Mouse (Mus musculus) heart, postnatal 4 days (tissue): ENCODE data around the gene Zfp869. TPM values are rescaled to one million over a fixed set of nuclear protein-coding genes. Genes with fewer than 3 reads are reported as not detected.
"Not testable (repeated sequence)": the region's sequence is repeated elsewhere in the genome, so short reads cannot be mapped to it uniquely, and the experiment has no call there.

ENCODE experiments used
- DNase-seq: peaks from one replicate; pipeline ENCODE4 v3.0.0; 2021
- total RNA-seq, 2 experiments: library from RNA; stranded (reverse); gene quantifications; 2 replicates each; pipeline ENCODE4 v1.2.3; 2021

The Zfp869 gene
- 10 to 100 TPM; 16.2 to 17.3 TPM for total RNA-seq

DNA sequence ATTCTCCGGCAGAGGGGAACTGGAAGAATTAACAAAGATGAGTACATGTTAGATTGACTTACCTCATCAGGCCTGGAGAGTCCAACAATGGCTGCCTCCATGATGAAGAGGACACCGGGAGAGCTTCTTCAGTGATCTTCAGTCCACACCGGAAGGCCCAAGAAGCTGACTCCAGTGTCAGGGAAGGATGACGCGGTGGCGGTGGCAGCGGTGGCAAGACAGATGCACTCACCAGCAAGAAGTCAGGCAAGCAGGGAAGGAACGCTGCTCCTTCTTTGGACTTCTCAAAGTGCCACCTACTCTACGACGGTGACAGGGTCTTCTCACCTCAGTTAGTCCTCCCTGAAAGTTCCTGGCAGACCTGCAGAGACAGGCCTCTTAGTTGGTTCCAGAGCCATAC is at the start of gene Zfp869:
Gene Zfp869 (minus strand): TSS at position 101 of the 400 bp plus-strand sequence.
- not testable (repeated sequence) for DNase-seq

GRCm38 (mm10) chr8:69758316-69758715 is 47.8 kb upstream of the Zfp869 start:
- DNase-seq, result no peak

DNA sequence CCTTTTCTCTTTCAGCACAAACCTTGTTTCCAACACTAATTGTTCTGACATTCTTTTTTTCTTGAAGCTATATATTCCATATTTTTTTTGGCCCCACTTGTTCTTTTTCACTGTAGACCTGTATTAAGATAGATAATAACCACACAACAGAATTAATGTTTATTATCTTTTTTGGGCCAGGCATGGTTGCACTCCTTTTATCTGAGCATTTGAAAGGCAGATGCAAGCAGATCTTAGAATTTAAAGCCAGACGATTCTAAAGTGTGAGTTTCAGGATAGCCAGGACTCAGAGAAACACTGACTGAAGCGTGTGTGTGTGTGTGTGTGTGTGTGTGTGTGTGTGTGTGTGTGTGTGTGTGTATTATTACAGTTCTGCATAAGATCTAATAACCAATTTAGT is 41.9 kb upstream of the Zfp869 start:
- no peak for DNase-seq

- peak; percentile 97 for DNase-seq
These were observed 39.3 kb upstream of the Zfp869 start, which contains the start of gene Zfp963 for GRCm38 (mm10) chr8:69749544-69750454. Gene Zfp963, minus strand, starts transcription at chr8:69749970.

DNA sequence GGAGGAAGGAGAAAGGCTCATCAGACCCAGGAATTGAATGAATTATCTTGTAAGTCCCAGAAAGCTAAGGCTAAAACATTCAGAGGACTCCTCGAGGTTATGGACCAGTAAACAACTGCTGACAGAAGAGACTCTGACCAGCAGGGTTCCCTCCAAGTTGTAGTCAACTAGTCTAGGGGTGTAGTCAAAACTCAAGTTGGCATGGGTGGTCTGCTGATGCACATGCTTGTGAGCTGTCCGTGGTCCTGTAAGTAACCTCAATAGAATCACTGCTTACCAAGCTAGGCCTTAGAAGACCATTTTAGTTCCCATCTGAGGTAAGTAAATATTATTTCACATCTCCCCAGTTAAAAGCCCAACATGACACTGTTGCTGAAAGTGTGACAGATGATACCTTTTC is 30.7 kb upstream of the Zfp869 start:
- DNase-seq, result no peak

- DNase-seq, result no peak
These were observed 30.2 kb upstream of the Zfp869 start for GRCm38 (mm10) chr8:69740763-69741162.

GRCm38 (mm10) chr8:69735495-69735894 is 25.0 kb upstream of the Zfp869 start:
- no peak for DNase-seq

- no peak for DNase-seq
These were observed 6.7 kb upstream of the Zfp869 start for GRCm38 (mm10) chr8:69717232-69717580.

- peak; percentile 95 for DNase-seq
These were observed 6.1 kb upstream of the Zfp869 start for GRCm38 (mm10) chr8:69716403-69717231.

DNA sequence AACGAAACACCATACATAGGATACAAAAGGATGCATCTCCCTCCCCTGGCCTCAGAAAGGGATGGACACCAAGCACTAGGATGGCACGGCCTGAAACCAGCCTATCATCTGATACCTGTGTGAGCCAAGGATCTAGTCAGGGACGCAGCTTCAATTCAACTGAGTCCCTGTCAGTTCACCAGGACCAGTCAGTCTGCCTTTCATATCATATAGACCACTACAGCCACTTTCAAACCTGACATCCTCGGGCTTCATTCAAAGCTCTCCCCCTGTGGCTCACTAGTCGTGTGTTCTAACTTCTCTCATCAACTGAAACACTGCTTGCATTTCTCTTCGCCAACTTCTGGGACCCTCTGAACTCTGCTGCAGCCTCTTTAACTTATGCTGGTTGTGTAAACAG is 4.8 kb upstream of the Zfp869 start:
- DNase-seq, result no peak

- no peak for DNase-seq
These were observed 3.0 kb upstream of the Zfp869 start for GRCm38 (mm10) chr8:69713516-69713915.

DNA sequence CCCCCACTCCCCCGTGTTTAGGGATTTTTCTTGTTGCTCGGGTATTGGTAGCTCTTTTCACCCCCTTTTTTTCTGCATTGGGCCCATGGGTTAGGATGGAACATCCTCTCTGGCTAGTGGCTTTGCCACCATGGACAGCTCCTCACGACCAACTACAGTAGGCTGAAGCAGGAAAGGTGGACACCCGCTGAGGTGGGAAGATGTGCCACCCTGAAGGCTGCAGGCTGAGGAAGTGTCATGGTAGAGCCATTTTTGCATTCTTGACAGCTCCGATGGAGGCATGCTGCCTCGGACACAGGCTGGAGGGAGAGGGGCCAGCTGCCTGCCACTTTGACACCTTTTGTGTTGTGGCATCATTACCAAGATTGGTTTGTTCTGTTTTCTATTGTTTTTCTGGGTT is 8.7 kb downstream of the Zfp869 start:
- no peak for DNase-seq

- not testable (repeated sequence) for DNase-seq
These were observed 45.5 kb downstream of the Zfp869 start for GRCm38 (mm10) chr8:69665051-69665450.

- no peak for DNase-seq
These were observed 49.2 kb downstream of the Zfp869 start for GRCm38 (mm10) chr8:69661294-69661693.

Other genes with a start within 250 kb of the Zfp869 start
- not detected for gene Gm7697, start 187.7 kb downstream of the Zfp869 start, total RNA-seq
- gene Zfp868, start 85.2 kb downstream of the Zfp869 start, total RNA-seq, result 10 to 100 TPM; 11.0 to 11.6 TPM
- gene Zfp964, start 56.2 kb downstream of the Zfp869 start, total RNA-seq, result 1 to 10 TPM in 1 of 2 experiments, under 1 TPM in 1; 0.97 to 1.6 TPM
- gene Zfp963, start 39.2 kb upstream of the Zfp869 start, total RNA-seq, result 1 to 10 TPM; 2.6 to 2.8 TPM
- 1 to 10 TPM; 1.8 to 1.9 TPM for gene Gm20422, start 64.2 kb upstream of the Zfp869 start, total RNA-seq
- gene Atp13a1, start 80.4 kb upstream of the Zfp869 start, total RNA-seq, result 10 to 100 TPM; 22.3 to 22.5 TPM
- gene Zfp866, start 80.5 kb upstream of the Zfp869 start, total RNA-seq, result 10 to 100 TPM; 19.1 to 19.9 TPM
- gene Gmip, start 98.0 kb upstream of the Zfp869 start, total RNA-seq, result 1 to 10 TPM; 6.1 to 8.1 TPM
- 1 to 10 TPM in 1 of 2 experiments, under 1 TPM in 1; 0.91 to 1.1 TPM for gene Lpar2, start 111.7 kb upstream of the Zfp869 start, total RNA-seq
- 1 to 10 TPM; 1.1 to 1.2 TPM for gene Pbx4, start 121.8 kb upstream of the Zfp869 start, total RNA-seq
- under 1 TPM; 0.50 to 0.74 TPM for gene Cilp2, start 177.0 kb upstream of the Zfp869 start, total RNA-seq
- gene Tssk6, start 191.5 kb upstream of the Zfp869 start, total RNA-seq, result under 1 TPM in 1 of 2 experiments, not detected in 1; 0.33 TPM
- gene Ndufa13, start 191.8 kb upstream of the Zfp869 start, total RNA-seq, result 100 to 1,000 TPM; 286 to 326 TPM
- gene Yjefn3, start 192.0 kb upstream of the Zfp869 start, total RNA-seq, result 1 to 10 TPM; 6.2 to 8.6 TPM